Mouse (Mus musculus): ENCODE data around the gene Cep72. TPM values are rescaled to one million over a fixed set of nuclear protein-coding genes. Genes with fewer than 3 reads are reported as not detected.
A peak's percentile ranks its signal among the peaks of the same experiment; 100 is the strongest.
"Not testable (repeated sequence)": the region's sequence is repeated elsewhere in the genome, so short reads cannot be mapped to it uniquely, and the experiment has no call there.

Cep72 gene
- polyA plus RNA-seq, 1 experiment from 2014 or later, result 21.5 TPM

GRCm38 (mm10) chr13:74090265-74090664, 28.2 kb upstream of the Cep72 start:
- Histone ChIP-seq H3K4me3 (ENCODE audit: low read depth, low read length) (no peak overlapping the region), H3K9me3 (ENCODE audit: control insufficient read depth, low read length) (no peaks in the 10 kb centered on the region), H3K27me3 (ENCODE audit: control insufficient read depth, insufficient read depth, low read length) (no peaks in the 10 kb centered on the region), H3K27ac (ENCODE audit: low read depth, low read length) (no peak overlapping the region), H3K4me1 (ENCODE audit: control insufficient read depth, insufficient read depth, low read length) (no peaks in the 10 kb centered on the region), H3K4me2 (ENCODE audit: low read depth) (no peak overlapping the region), H3K36me3 (ENCODE audit: control insufficient read depth, insufficient read depth, low read length) (no peaks in the 10 kb centered on the region), H3K9ac (ENCODE audit: low read length) (no peak overlapping the region)
- DNase-seq (ENCODE audit: low spot score) (no peak), ATAC-seq (ENCODE audit: insufficient read depth, low FRiP score, low TSS enrichment) (no peak)
- WGBS, result 78% methylated on average over 3 of the region's 3 CpGs

GRCm38 (mm10) chr13:74073369-74073768, 11.3 kb upstream of the Cep72 start:
- Histone ChIP-seq H3K27me3 (ENCODE audit: control insufficient read depth, insufficient read depth, low read length) (no peaks in the 10 kb centered on the region), H3K4me1 (ENCODE audit: control insufficient read depth, insufficient read depth, low read length) (no peaks in the 10 kb centered on the region), H3K9ac (ENCODE audit: low read length) (no peak overlapping the region), H3K4me3 (ENCODE audit: low read depth, low read length) (no peak overlapping the region), H3K36me3 (ENCODE audit: control insufficient read depth, insufficient read depth, low read length) (no peaks in the 10 kb centered on the region), H3K27ac (ENCODE audit: low read depth, low read length) (no peak overlapping the region), H3K4me2 (ENCODE audit: low read depth) (no peak overlapping the region), H3K9me3 (ENCODE audit: control insufficient read depth, low read length) (no peaks in the 10 kb centered on the region)
- ATAC-seq (ENCODE audit: insufficient read depth, low FRiP score, low TSS enrichment) (no peak), DNase-seq (ENCODE audit: low spot score) (no peak)
- WGBS, result 89% methylated on average over 7 of the region's 7 CpGs

GRCm38 (mm10) chr13:74071714-74072113, 9.6 kb upstream of the Cep72 start:
- 82% methylated on average over 3 of the region's 3 CpGs for WGBS
- Histone ChIP-seq H3K27me3 (ENCODE audit: control insufficient read depth, insufficient read depth, low read length) (no peaks in the 10 kb centered on the region), H3K9ac (ENCODE audit: low read length) (no peak overlapping the region), H3K27ac (ENCODE audit: low read depth, low read length) (no peak overlapping the region), H3K4me2 (ENCODE audit: low read depth) (no peak overlapping the region), H3K4me3 (ENCODE audit: low read depth, low read length) (no peak overlapping the region), H3K36me3 (ENCODE audit: control insufficient read depth, insufficient read depth, low read length) (no peaks in the 10 kb centered on the region), H3K9me3 (ENCODE audit: control insufficient read depth, low read length) (no peaks in the 10 kb centered on the region), H3K4me1 (ENCODE audit: control insufficient read depth, insufficient read depth, low read length) (no peaks in the 10 kb centered on the region)
- ATAC-seq (ENCODE audit: insufficient read depth, low FRiP score, low TSS enrichment) (no peak), DNase-seq (ENCODE audit: low spot score) (no peak)

GRCm38 (mm10) chr13:74071244-74071643, 9.1 kb upstream of the Cep72 start:
- not testable (repeated sequence) for H3K9me3 ChIP-seq (ENCODE audit: control insufficient read depth, low read length); H3K4me1 ChIP-seq (ENCODE audit: control insufficient read depth, insufficient read depth, low read length); H3K4me3 ChIP-seq (ENCODE audit: low read depth, low read length); H3K27me3 ChIP-seq (ENCODE audit: control insufficient read depth, insufficient read depth, low read length); H3K36me3 ChIP-seq (ENCODE audit: control insufficient read depth, insufficient read depth, low read length); H3K27ac ChIP-seq (ENCODE audit: low read depth, low read length); H3K9ac ChIP-seq (ENCODE audit: low read length); DNase-seq (ENCODE audit: low spot score); ATAC-seq (ENCODE audit: insufficient read depth, low FRiP score, low TSS enrichment); H3K4me2 ChIP-seq (ENCODE audit: low read depth)
- WGBS, result 74% methylated on average over 1 of the region's 1 CpGs

GRCm38 (mm10) chr13:74066576-74066975, 4.5 kb upstream of the Cep72 start:
- no peaks in the 10 kb centered on the region for H3K9me3 ChIP-seq (ENCODE audit: control insufficient read depth, low read length)
- H3K4me3 ChIP-seq (ENCODE audit: low read depth, low read length), result no peak overlapping the region
- DNase-seq (ENCODE audit: low spot score) (no peak), ATAC-seq (ENCODE audit: insufficient read depth, low FRiP score, low TSS enrichment) (no peak)
- WGBS, result 80% methylated on average over 1 of the region's 1 CpGs
- no peak overlapping the region for H3K27ac ChIP-seq (ENCODE audit: low read depth, low read length)
- no peaks in the 10 kb centered on the region for H3K27me3 ChIP-seq (ENCODE audit: control insufficient read depth, insufficient read depth, low read length)
- H3K36me3 ChIP-seq (ENCODE audit: control insufficient read depth, insufficient read depth, low read length), result no peaks in the 10 kb centered on the region
- H3K4me1 ChIP-seq (ENCODE audit: control insufficient read depth, insufficient read depth, low read length), result no peaks in the 10 kb centered on the region
- H3K9ac ChIP-seq (ENCODE audit: low read length), result no peak overlapping the region
- H3K4me2 ChIP-seq (ENCODE audit: low read depth), result no peak overlapping the region

- H3K36me3 ChIP-seq (ENCODE audit: control insufficient read depth, insufficient read depth, low read length), result no peaks in the 10 kb centered on the region
- no peak overlapping the region for H3K4me3 ChIP-seq (ENCODE audit: low read depth, low read length)
- ATAC-seq (ENCODE audit: insufficient read depth, low FRiP score, low TSS enrichment) (no peak), DNase-seq (ENCODE audit: low spot score) (no peak)
- no peaks in the 10 kb centered on the region for H3K27me3 ChIP-seq (ENCODE audit: control insufficient read depth, insufficient read depth, low read length)
- H3K4me1 ChIP-seq (ENCODE audit: control insufficient read depth, insufficient read depth, low read length), result no peaks in the 10 kb centered on the region
- no peak overlapping the region for H3K9ac ChIP-seq (ENCODE audit: low read length)
- WGBS, result 81% methylated on average over 1 of the region's 1 CpGs
- H3K27ac ChIP-seq (ENCODE audit: low read depth, low read length), result no peak overlapping the region
- no peaks in the 10 kb centered on the region for H3K9me3 ChIP-seq (ENCODE audit: control insufficient read depth, low read length)
- no peak overlapping the region for H3K4me2 ChIP-seq (ENCODE audit: low read depth)
These were observed 1.4 kb upstream of the Cep72 start for GRCm38 (mm10) chr13:74063340-74064050.

- H3K4me2 ChIP-seq (ENCODE audit: low read depth), result peak overlapping the region; percentile 46
- no peak overlapping the region for H3K27ac ChIP-seq (ENCODE audit: low read depth, low read length)
- H3K36me3 ChIP-seq (ENCODE audit: control insufficient read depth, insufficient read depth, low read length), result peaks cover 4% of the 10 kb centered on the region; the same call in 1 of the 2 replicates
- H3K9me3 ChIP-seq (ENCODE audit: control insufficient read depth, low read length), result no peaks in the 10 kb centered on the region
- H3K9ac ChIP-seq (ENCODE audit: low read length), result peak overlapping the region; percentile 85; the same call in 1 of the 2 replicates
- DNase-seq (ENCODE audit: low spot score), result no peak
- H3K27me3 ChIP-seq (ENCODE audit: control insufficient read depth, insufficient read depth, low read length), result no peaks in the 10 kb centered on the region
- peak overlapping the region; percentile 86 for H3K4me3 ChIP-seq (ENCODE audit: low read depth, low read length)
- no peak for ATAC-seq (ENCODE audit: insufficient read depth, low FRiP score, low TSS enrichment)
- WGBS, result 33% methylated on average over 9 of the region's 11 CpGs
- H3K4me1 ChIP-seq (ENCODE audit: control insufficient read depth, insufficient read depth, low read length), result no peaks in the 10 kb centered on the region
These were observed 454 bp upstream of the Cep72 start for GRCm38 (mm10) chr13:74062378-74063128.

GRCm38 (mm10) chr13:74058081-74058480, 4.0 kb downstream of the Cep72 start:
- H3K36me3 ChIP-seq (ENCODE audit: control insufficient read depth, insufficient read depth, low read length), result peaks cover 4% of the 10 kb centered on the region; the same call in 1 of the 2 replicates
- WGBS, result 95% methylated on average over 9 of the region's 9 CpGs
- ATAC-seq (ENCODE audit: insufficient read depth, low FRiP score, low TSS enrichment), result no peak

GRCm38 (mm10) chr13:74056194-74056593, 5.9 kb downstream of the Cep72 start:
- 86% methylated on average over 1 of the region's 1 CpGs for WGBS
- DNase-seq (ENCODE audit: low spot score), result no peak
- no peak overlapping the region for H3K27ac ChIP-seq (ENCODE audit: low read depth, low read length)
- H3K27me3 ChIP-seq (ENCODE audit: control insufficient read depth, insufficient read depth, low read length), result no peaks in the 10 kb centered on the region
- H3K9ac ChIP-seq (ENCODE audit: low read length), result no peak overlapping the region
- no peak overlapping the region for H3K4me2 ChIP-seq (ENCODE audit: low read depth)
- H3K4me1 ChIP-seq (ENCODE audit: control insufficient read depth, insufficient read depth, low read length), result no peaks in the 10 kb centered on the region
- H3K36me3 ChIP-seq (ENCODE audit: control insufficient read depth, insufficient read depth, low read length), result peaks cover 4% of the 10 kb centered on the region; the same call in 1 of the 2 replicates
- no peak for ATAC-seq (ENCODE audit: insufficient read depth, low FRiP score, low TSS enrichment)
- no peak overlapping the region for H3K4me3 ChIP-seq (ENCODE audit: low read depth, low read length)
- no peaks in the 10 kb centered on the region for H3K9me3 ChIP-seq (ENCODE audit: control insufficient read depth, low read length)

More at GRCm38 (mm10) chr13:74058081-74058480, 4.0 kb downstream of the Cep72 start:
- Histone ChIP-seq H3K9ac (ENCODE audit: low read length) (no peak overlapping the region), H3K4me2 (ENCODE audit: low read depth) (no peak overlapping the region), H3K4me3 (ENCODE audit: low read depth, low read length) (no peak overlapping the region), H3K9me3 (ENCODE audit: control insufficient read depth, low read length) (no peaks in the 10 kb centered on the region), H3K4me1 (ENCODE audit: control insufficient read depth, insufficient read depth, low read length) (no peaks in the 10 kb centered on the region), H3K27ac (ENCODE audit: low read depth, low read length) (no peak overlapping the region), H3K27me3 (ENCODE audit: control insufficient read depth, insufficient read depth, low read length) (no peaks in the 10 kb centered on the region)
- DNase-seq (ENCODE audit: low spot score), result no peak
